Mouse (Mus musculus) heart, embryonic 12.5 days (tissue): ENCODE measurements around the gene Cacna2d4. TPM values are rescaled to one million over a fixed set of nuclear protein-coding genes. Genes with fewer than 3 reads are reported as not detected.
A peak's percentile ranks its signal among the peaks of the same experiment; 100 is the strongest.

Experiments
- ATAC-seq: fragments of 200-750 bp; cut with Nextera tagmentation; 2 replicates; pipeline ENCODE4 v1.8.0; 2017; ENCODE audit warnings: moderate TSS enrichment, moderate library complexity; ENCODE audit not compliant: insufficient number of reproducible peaks, low FRiP score
- H3K27ac ChIP-seq: fragments of 300-500 bp; sonication (generic); 2 replicates; pipeline ENCODE4 v1.5.1; 2016; ENCODE audit warnings: mild to moderate bottlenecking, moderate library complexity; ENCODE audit not compliant: poor library complexity, severe bottlenecking
- H3K27me3 ChIP-seq: fragments of 300-500 bp; sonication (generic); replicated peaks from 2 replicates; pipeline ENCODE4 v1.6.1; 2016; ENCODE audit warnings: mild to moderate bottlenecking, moderate library complexity
- H3K36me3 ChIP-seq: fragments of 300-500 bp; sonication (generic); 2 replicates; pipeline ENCODE4 v1.6.1; 2016; ENCODE audit warnings: mild to moderate bottlenecking, moderate library complexity
- H3K4me1 ChIP-seq: fragments of 300-500 bp; sonication (generic); replicated peaks from 2 replicates; pipeline ENCODE4 v1.6.1; 2016; ENCODE audit warnings: mild to moderate bottlenecking
- H3K4me2 ChIP-seq: fragments of 300-500 bp; sonication (generic); 2 replicates; pipeline ENCODE4 v1.6.1; 2016; ENCODE audit warnings: mild to moderate bottlenecking, moderate library complexity
- H3K4me3 ChIP-seq: fragments of 300-500 bp; sonication (generic); 2 replicates; pipeline ENCODE4 v1.5.1; 2016; ENCODE audit warnings: mild to moderate bottlenecking
- H3K9ac ChIP-seq: fragments of 300-500 bp; sonication (generic); 2 replicates; pipeline ENCODE4 v1.6.1; 2016; ENCODE audit warnings: mild to moderate bottlenecking, moderate library complexity
- H3K9me3 ChIP-seq: fragments of 300-500 bp; sonication (generic); replicated peaks from 2 replicates; pipeline ENCODE4 v1.6.1; 2016; ENCODE audit warnings: mild to moderate bottlenecking, moderate library complexity
- WGBS: fragments of 180-500 bp; shearing (Covaris S2); methylation state at CpG from one replicate; pipeline ENCODE4 v1.1.7; 2016; 5-methylcytosine and 5-hydroxymethylcytosine counted together
- polyA plus RNA-seq: library from polyadenylated mRNA; unstranded; fragments of >200 nt; fragmentation: Nextera tagmentation; extraction: Ambion mirVana; gene quantifications from 2 replicates; pipeline ENCODE4 v1.2.1, GENCODE M21; 2016

Gene Cacna2d4
- polyA plus RNA-seq, 1 experiment from 2014 or later = not detected

DNA sequence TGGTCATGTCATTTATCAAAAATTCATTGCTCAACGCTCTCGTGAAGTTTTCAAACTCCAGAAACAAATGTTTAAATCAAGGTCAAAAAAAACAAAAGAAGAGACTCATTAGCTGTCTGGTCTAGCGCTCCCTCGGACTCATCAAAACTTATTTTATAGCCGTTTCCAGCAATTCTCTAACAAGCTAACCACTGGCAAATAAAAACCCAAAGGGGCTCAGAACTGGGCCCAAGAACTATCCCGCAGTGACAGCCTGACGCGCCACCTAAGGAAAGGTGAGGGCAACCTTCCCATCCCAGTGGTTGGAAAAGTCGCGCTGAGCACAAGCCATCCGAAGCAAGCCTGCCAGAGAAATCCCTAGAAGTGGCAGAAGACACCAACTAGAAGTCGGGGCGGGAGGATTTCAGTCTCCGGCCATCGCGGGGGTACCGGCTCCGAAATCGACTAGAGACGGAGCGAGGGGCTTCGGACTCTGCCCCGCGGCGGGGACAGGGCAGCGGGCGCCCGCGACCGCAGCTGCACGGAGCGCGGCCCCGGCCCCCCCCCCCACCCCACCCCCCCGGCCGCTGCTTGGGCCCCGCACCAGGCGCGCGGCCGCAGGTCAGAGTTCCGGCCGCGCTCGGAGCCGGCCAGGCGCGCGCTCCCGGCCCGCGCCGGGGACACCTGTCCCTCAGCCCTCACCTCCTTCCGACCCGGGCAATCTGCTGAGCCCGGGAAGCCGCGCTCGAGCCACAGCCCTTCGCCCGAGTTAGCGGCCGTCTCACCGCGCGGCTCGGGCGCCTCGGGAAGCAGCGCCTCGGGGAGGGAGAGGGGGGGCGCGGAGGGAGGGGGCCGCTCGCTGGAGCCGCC lies 151.7 kb downstream of the Cacna2d4 start:
- H3K36me3 ChIP-seq = no peaks in the 10 kb centered on the region
- WGBS = under 1% methylated on average over 56 of the region's 76 CpGs
- peak overlapping the region; percentile 77 for H3K4me3 ChIP-seq
- H3K27ac ChIP-seq = peak overlapping the region; percentile 92
- H3K9me3 ChIP-seq = no peaks in the 10 kb centered on the region
- H3K4me2 ChIP-seq = peak overlapping the region; percentile 92
- peaks cover 10% of the 10 kb centered on the region for H3K4me1 ChIP-seq
- peak; percentile 91 for ATAC-seq
- H3K27me3 ChIP-seq = no peaks in the 10 kb centered on the region
- H3K9ac ChIP-seq = peak overlapping the region; percentile 91

DNA sequence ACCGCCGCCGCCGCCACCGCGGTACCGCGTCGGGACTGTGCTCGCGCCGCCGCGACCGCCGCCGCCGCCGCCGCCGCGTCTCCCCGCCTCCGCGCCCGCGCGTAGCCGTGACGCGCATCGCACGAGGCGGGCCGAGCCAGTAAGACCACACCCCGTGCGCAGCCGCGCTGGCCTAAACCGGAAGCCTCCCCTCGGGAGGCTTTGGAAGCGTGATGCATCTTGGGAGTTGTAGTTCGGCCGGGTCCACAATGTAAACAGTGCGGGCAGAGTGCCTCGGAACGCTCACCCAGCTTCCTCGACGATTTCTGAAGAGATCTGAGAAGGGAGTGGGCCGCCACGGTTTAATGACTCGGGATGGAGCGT lies 152.3 kb downstream of the Cacna2d4 start:
- Histone ChIP-seq H3K9me3 (no peaks in the 10 kb centered on the region), H3K27ac (peak overlapping the region; percentile 92), H3K4me3 (peak overlapping the region; percentile 77), H3K36me3 (no peaks in the 10 kb centered on the region), H3K4me2 (peak overlapping the region; percentile 92), H3K4me1 (peaks cover 10% of the 10 kb centered on the region), H3K27me3 (no peaks in the 10 kb centered on the region), H3K9ac (peak overlapping the region; percentile 91)
- peak; percentile 100 for ATAC-seq
- WGBS = under 1% methylated on average over 41 of the region's 53 CpGs

DNA sequence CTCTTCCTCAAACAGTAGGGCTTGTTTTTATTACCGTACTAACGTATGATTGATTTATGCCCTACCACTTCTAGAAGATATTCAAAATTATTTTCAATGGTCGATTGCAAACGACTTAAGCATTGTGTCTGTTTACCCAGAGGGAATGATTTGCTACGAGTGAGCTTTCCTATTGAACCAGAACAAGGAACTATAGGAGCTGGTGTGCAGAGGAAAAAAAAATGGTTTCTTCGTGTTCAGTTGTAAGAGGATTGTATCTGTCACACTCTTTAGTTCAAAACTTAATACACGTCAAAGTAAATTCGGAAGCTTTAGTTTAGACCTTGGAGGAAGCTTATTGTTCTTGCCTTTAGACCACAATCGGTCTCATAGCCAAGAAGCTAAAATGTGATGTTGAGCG lies 152.8 kb downstream of the Cacna2d4 start:
- no peak for ATAC-seq
- Histone ChIP-seq H3K4me2 (peak overlapping the region; percentile 61), H3K36me3 (no peaks in the 10 kb centered on the region), H3K4me1 (peaks cover 10% of the 10 kb centered on the region), H3K9me3 (no peaks in the 10 kb centered on the region), H3K9ac (peak overlapping the region; percentile 67), H3K4me3 (peak overlapping the region; percentile 77), H3K27ac (no peak overlapping the region), H3K27me3 (no peaks in the 10 kb centered on the region)
- 27% methylated on average over 10 of the region's 10 CpGs for WGBS

DNA sequence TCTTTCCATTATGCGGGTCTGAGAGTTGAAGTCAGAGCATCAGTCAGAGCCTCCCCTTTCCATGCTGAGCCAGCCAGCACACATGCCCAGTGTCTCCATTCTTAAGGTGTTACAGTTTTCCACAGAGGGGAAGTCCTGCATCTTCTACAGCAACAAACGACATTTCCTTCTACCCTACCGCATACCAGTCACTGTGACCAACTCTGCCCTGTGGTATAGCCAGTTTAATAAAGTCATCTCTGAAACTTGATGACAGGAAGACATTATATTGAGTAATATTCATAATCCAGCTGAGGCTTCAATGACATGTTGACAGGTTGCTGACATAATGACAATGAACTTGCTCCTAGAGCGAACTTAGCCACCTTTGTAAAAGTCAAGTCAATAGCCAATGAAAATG lies 154.4 kb downstream of the Cacna2d4 start:
- ATAC-seq = no peak
- Histone ChIP-seq H3K9me3 (no peaks in the 10 kb centered on the region), H3K4me3 (no peak overlapping the region), H3K4me1 (peaks cover 13% of the 10 kb centered on the region), H3K4me2 (no peak overlapping the region), H3K27ac (no peak overlapping the region), H3K9ac (no peak overlapping the region), H3K27me3 (no peaks in the 10 kb centered on the region), H3K36me3 (no peaks in the 10 kb centered on the region)
- WGBS = 88% methylated on average over 4 of the region's 4 CpGs

DNA sequence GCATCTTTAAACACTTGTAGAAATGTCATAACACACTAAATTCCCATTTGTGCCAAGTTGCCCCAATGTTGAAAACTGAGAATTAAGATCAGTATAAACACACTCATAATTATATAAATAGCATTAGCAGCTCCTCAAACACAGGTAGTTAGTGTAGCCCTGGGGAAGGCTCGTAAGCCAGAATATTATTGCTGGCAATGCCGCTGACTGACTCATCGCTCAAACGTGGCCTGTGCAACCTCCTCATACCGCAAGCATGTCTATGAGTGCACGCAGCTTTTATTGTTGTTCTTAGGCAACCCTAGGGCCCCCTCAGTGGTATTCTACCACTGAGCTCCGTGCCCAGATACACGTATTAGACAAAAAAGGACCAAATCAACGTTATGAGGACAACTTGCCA lies 156.5 kb downstream of the Cacna2d4 start:
- WGBS = 74% methylated on average over 9 of the region's 9 CpGs
- no peak for ATAC-seq
- peaks cover 13% of the 10 kb centered on the region for H3K4me1 ChIP-seq

DNA sequence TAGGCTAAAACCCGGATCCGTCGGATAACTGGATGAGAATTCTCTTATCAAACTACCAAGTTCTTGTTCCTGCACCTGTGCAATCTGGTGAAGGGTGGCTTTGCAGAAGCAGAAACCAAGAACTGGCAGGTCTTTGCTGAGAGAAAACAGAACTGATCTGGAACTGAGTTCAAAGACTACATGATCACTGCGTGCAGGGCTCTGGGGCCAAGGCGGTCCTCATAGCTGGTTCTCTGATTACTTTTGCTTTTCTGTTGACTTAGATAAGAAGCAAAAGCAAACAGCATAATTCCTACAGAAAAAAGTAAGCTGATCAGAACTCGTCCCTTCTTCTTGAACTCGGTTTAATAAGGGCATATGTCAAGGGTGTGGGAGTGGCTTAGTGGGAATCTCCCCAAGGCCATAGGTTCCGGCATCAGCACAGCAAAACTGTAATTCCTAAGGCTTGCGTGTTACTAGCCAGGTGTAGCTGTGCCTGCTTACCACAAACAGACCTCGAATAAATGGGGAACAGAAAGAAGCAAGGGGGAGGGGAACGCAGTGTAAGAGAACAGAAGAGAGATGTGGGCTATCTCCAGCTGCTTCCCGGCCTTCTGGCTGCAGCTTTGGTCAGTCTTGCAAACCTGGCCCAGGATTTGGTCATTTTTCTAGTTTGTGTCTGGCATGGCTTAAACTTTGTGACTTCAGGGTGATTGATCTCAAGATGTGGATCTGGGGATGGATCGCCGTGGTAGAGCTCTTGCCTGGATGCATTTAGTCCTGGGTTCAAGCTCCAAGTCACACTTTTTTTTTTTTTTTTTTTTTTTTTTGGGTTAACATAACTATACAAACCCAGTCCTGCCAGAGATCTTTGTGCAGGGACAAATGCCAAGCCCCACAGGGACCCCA lies 159.3 kb downstream of the Cacna2d4 start:
- Histone ChIP-seq H3K9me3 (peaks cover 3% of the 10 kb centered on the region; the same call in 1 of the 2 replicates), H3K9ac (no peak overlapping the region), H3K27ac (no peak overlapping the region), H3K4me2 (no peak overlapping the region), H3K4me3 (no peak overlapping the region), H3K36me3 (no peaks in the 10 kb centered on the region), H3K4me1 (peaks cover 10% of the 10 kb centered on the region), H3K27me3 (no peaks in the 10 kb centered on the region)
- WGBS = 68% methylated on average over 14 of the region's 14 CpGs
- ATAC-seq = no peak

More for the DNA sequence above, 156.5 kb downstream of the Cacna2d4 start:
- Histone ChIP-seq H3K4me3 (no peak overlapping the region), H3K9me3 (no peaks in the 10 kb centered on the region; the same call in 1 of the 2 replicates), H3K36me3 (no peaks in the 10 kb centered on the region), H3K4me2 (no peak overlapping the region), H3K27ac (no peak overlapping the region), H3K9ac (no peak overlapping the region), H3K27me3 (no peaks in the 10 kb centered on the region)

DNA sequence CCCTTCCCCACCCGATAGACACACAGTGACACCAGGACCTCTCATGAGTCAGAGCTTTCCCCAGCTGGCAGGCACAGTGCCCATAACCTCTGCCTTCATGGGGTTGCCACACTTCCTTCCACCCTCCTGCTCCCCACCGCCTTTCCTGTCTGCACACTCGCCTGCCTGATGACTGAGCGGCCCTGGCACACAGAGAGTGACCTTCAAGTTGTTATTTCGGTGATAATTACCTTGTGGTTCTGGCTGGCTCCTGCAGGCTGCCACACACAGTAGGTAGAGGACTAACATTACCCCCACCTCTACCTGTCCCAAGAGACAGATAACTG lies 159.9 kb downstream of the Cacna2d4 start:
- Histone ChIP-seq H3K36me3 (no peaks in the 10 kb centered on the region), H3K27ac (no peak overlapping the region), H3K9ac (no peak overlapping the region), H3K4me1 (peaks cover 10% of the 10 kb centered on the region), H3K4me2 (no peak overlapping the region), H3K9me3 (peaks cover 3% of the 10 kb centered on the region; the same call in 1 of the 2 replicates), H3K27me3 (no peaks in the 10 kb centered on the region), H3K4me3 (no peak overlapping the region)
- 29% methylated on average over 5 of the region's 5 CpGs for WGBS
- ATAC-seq = 0 out of 2 replicates have a peak, but pooled peaks have one; percentile 39

DNA sequence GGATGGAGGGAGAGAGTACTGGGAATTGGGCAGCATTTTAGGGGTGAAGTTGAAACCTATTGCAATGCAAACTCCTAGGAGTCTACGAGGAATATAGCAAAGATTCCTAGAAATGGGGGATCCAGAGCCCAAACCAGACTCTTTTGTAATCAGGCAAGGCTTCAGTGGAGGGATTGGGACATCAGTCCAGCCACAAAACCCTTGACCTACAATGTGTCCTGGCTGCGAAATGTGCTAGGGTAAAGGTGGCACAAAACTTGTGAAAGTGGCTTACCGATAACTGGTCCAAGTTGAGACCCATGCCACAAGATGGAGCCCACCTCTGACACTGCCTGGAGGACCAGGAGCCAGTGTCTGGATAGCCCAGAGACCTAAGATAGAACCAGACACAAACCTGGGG lies 163.0 kb downstream of the Cacna2d4 start:
- WGBS = 89% methylated on average over 3 of the region's 3 CpGs
- Histone ChIP-seq H3K4me1 (peaks cover 10% of the 10 kb centered on the region), H3K9ac (no peak overlapping the region), H3K4me2 (no peak overlapping the region), H3K4me3 (no peak overlapping the region), H3K36me3 (no peaks in the 10 kb centered on the region), H3K9me3 (peaks cover 3% of the 10 kb centered on the region; the same call in 1 of the 2 replicates), H3K27me3 (no peaks in the 10 kb centered on the region), H3K27ac (no peak overlapping the region)
- no peak for ATAC-seq

DNA sequence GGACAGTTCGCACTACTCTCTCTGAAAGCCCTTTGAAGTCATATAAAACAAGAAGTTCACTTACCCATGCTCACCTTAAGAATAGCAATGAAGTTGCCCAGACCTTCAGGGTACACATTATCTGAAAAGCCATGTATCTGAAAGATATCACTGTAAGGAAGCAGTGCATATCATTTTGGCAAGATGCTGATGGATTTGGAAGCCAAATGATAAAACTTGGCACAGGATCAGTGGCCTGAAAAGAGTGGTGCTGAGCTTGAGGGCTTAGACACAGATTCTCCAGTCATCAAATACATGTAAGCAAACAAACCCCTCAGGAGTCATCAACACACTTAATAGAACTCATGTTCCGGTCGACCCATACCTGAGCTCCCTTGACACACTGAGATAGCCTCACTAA lies 164.3 kb downstream of the Cacna2d4 start:
- Histone ChIP-seq H3K36me3 (no peaks in the 10 kb centered on the region), H3K9ac (no peak overlapping the region), H3K9me3 (peaks cover 3% of the 10 kb centered on the region; the same call in 1 of the 2 replicates), H3K27me3 (no peaks in the 10 kb centered on the region), H3K4me1 (peaks cover 8% of the 10 kb centered on the region), H3K4me2 (no peak overlapping the region), H3K4me3 (no peak overlapping the region), H3K27ac (no peak overlapping the region)
- no peak for ATAC-seq
- 82% methylated on average over 3 of the region's 3 CpGs for WGBS

DNA sequence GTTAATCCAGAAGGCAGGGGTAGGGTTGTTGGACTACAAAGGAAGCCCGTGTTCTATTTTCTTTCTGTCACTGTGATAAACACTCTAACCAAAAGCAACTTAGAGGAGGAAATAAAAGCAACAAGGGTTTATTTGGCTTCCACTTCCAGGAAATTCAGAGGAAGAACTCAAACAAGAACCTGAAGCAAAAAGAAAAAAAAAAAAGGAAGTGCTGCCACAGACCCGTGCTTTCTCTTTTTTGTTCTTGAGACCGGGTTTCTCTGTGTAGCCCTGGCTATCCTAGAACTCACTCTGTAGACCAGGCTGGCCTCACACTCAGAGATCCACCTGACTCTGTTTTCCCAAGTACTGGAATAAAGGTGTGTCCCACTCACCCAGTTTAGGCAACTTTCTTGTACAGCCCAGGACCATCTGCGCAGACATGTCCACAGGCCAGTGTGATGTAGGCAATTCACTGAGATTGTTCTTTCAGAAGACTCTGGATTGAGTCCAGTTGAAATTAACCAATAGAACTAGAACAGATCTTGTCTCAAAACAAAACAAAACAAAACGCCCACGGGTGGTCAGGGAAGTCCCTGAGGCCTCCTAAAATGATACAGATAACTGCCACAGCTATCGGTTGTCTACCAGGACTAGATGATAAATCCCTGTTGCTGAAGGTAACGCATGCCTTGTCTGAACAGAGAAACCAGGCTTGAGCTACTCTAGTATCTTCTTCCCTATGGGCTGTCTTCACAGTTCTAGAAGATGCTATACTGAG lies 165.4 kb downstream of the Cacna2d4 start:
- no peak overlapping the region for H3K4me2 ChIP-seq
- WGBS = 74% methylated on average over 8 of the region's 8 CpGs
- no peak overlapping the region for H3K9ac ChIP-seq
- H3K4me1 ChIP-seq = no peaks in the 10 kb centered on the region
- H3K27me3 ChIP-seq = no peaks in the 10 kb centered on the region
- peaks cover 3% of the 10 kb centered on the region; the same call in 1 of the 2 replicates for H3K9me3 ChIP-seq
- no peak for ATAC-seq
- no peak overlapping the region for H3K4me3 ChIP-seq
- H3K27ac ChIP-seq = no peak overlapping the region
- no peaks in the 10 kb centered on the region for H3K36me3 ChIP-seq
